Mouse (Mus musculus): Measurements from ENCODE around the gene Sort1. TPM values are rescaled to one million over a fixed set of nuclear protein-coding genes. Genes with fewer than 3 reads are reported as not detected.

The Sort1 gene
- polyA plus RNA-seq, 1 experiment from 2014 or later, result 3.8 TPM

- Histone ChIP-seq H3K27me3 (no peaks in the 10 kb centered on the region; the same call in 1 of the 2 replicates), H3K27ac (replicated peaks) (0 out of 2 replicates have a peak overlapping the region, but pooled peaks have one; percentile 14), H3K9ac (no peak overlapping the region), H3K4me3 (replicated peaks) (no peak overlapping the region), H3K9me3 (replicated peaks) (no peaks in the 10 kb centered on the region), H3K4me2 (peak overlapping the region; percentile 29; the same call in 1 of the 2 replicates), H3K4me1 (replicated peaks) (peaks cover 24% of the 10 kb centered on the region), H3K36me3 (replicated peaks) (peaks cover 27% of the 10 kb centered on the region)
- peak; percentile 56 for ATAC-seq (ENCODE audit: insufficient read depth)
- 0% methylated on average over 5 of the region's 5 CpGs for WGBS (ENCODE audit: insufficient replicate concordance)
Measured at GRCm38 (mm10) chr3:108389111-108389545, 105.2 kb downstream of the Sort1 start.

- WGBS (ENCODE audit: insufficient replicate concordance), result 35% methylated on average over 10 of the region's 10 CpGs
- H3K4me2 ChIP-seq, result no peak overlapping the region
- H3K4me1 ChIP-seq (replicated peaks), result peaks cover 12% of the 10 kb centered on the region
- H3K36me3 ChIP-seq (replicated peaks), result peaks cover 5% of the 10 kb centered on the region; the same call in 1 of the 2 replicates
- H3K9ac ChIP-seq, result no peak overlapping the region
- ATAC-seq (ENCODE audit: insufficient read depth), result no peak
- no peaks in the 10 kb centered on the region for H3K9me3 ChIP-seq (replicated peaks)
- H3K27me3 ChIP-seq, result no peaks in the 10 kb centered on the region; the same call in 1 of the 2 replicates
- H3K4me3 ChIP-seq (replicated peaks), result no peak overlapping the region
- no peak overlapping the region for H3K27ac ChIP-seq (replicated peaks)
Measured at GRCm38 (mm10) chr3:108392299-108392698, 108.4 kb downstream of the Sort1 start.

- Histone ChIP-seq H3K9ac (no peak overlapping the region), H3K27ac (replicated peaks) (no peak overlapping the region), H3K4me1 (replicated peaks) (peaks cover 12% of the 10 kb centered on the region), H3K36me3 (replicated peaks) (no peaks in the 10 kb centered on the region), H3K27me3 (no peaks in the 10 kb centered on the region; the same call in 1 of the 2 replicates), H3K4me2 (no peak overlapping the region), H3K4me3 (replicated peaks) (no peak overlapping the region), H3K9me3 (replicated peaks) (no peaks in the 10 kb centered on the region)
- no peak for ATAC-seq (ENCODE audit: insufficient read depth)
- 57% methylated on average over 15 of the region's 15 CpGs for WGBS (ENCODE audit: insufficient replicate concordance)
Measured at GRCm38 (mm10) chr3:108392793-108393192, 108.9 kb downstream of the Sort1 start.

- no peaks in the 10 kb centered on the region for H3K9me3 ChIP-seq (replicated peaks)
- H3K36me3 ChIP-seq (replicated peaks), result no peaks in the 10 kb centered on the region
- H3K9ac ChIP-seq, result no peak overlapping the region
- peaks cover 5% of the 10 kb centered on the region; the same call in 1 of the 2 replicates for H3K27me3 ChIP-seq
- peaks cover 3% of the 10 kb centered on the region; the same call in 1 of the 2 replicates for H3K4me1 ChIP-seq (replicated peaks)
- ATAC-seq (ENCODE audit: insufficient read depth), result no peak
- H3K4me2 ChIP-seq, result no peak overlapping the region
- WGBS (ENCODE audit: insufficient replicate concordance), result 82% methylated on average over 9 of the region's 9 CpGs
- no peak overlapping the region for H3K27ac ChIP-seq (replicated peaks)
- H3K4me3 ChIP-seq (replicated peaks), result no peak overlapping the region
Measured at GRCm38 (mm10) chr3:108398281-108398680, 114.4 kb downstream of the Sort1 start.

GRCm38 (mm10) chr3:108400442-108400841, 116.6 kb downstream of the Sort1 start:
- Histone ChIP-seq H3K4me3 (replicated peaks) (no peak overlapping the region), H3K4me2 (no peak overlapping the region), H3K27ac (replicated peaks) (no peak overlapping the region), H3K9me3 (replicated peaks) (no peaks in the 10 kb centered on the region), H3K27me3 (peaks cover 5% of the 10 kb centered on the region; the same call in 1 of the 2 replicates), H3K36me3 (replicated peaks) (no peaks in the 10 kb centered on the region), H3K4me1 (replicated peaks) (peaks cover 3% of the 10 kb centered on the region; the same call in 1 of the 2 replicates), H3K9ac (no peak overlapping the region)
- WGBS (ENCODE audit: insufficient replicate concordance), result 63% methylated on average over 5 of the region's 5 CpGs
- ATAC-seq (ENCODE audit: insufficient read depth), result no peak

- Histone ChIP-seq H3K4me3 (replicated peaks) (no peak overlapping the region), H3K27me3 (peaks cover 5% of the 10 kb centered on the region; the same call in 1 of the 2 replicates), H3K9me3 (replicated peaks) (no peaks in the 10 kb centered on the region), H3K9ac (no peak overlapping the region), H3K4me1 (replicated peaks) (peaks cover 3% of the 10 kb centered on the region; the same call in 1 of the 2 replicates), H3K4me2 (peak overlapping the region; percentile 37), H3K27ac (replicated peaks) (no peak overlapping the region), H3K36me3 (replicated peaks) (no peaks in the 10 kb centered on the region)
- 33% methylated on average over 22 of the region's 22 CpGs for WGBS (ENCODE audit: insufficient replicate concordance)
- peak; percentile 66 for ATAC-seq (ENCODE audit: insufficient read depth)
Measured at GRCm38 (mm10) chr3:108401692-108402527, 118.0 kb downstream of the Sort1 start.

GRCm38 (mm10) chr3:108402528-108402920, 118.6 kb downstream of the Sort1 start:
- WGBS (ENCODE audit: insufficient replicate concordance), result 78% methylated on average over 15 of the region's 15 CpGs
- H3K27me3 ChIP-seq, result peaks cover 5% of the 10 kb centered on the region; the same call in 1 of the 2 replicates
- no peak overlapping the region for H3K27ac ChIP-seq (replicated peaks)
- peaks cover 3% of the 10 kb centered on the region; the same call in 1 of the 2 replicates for H3K4me1 ChIP-seq (replicated peaks)
- no peak overlapping the region for H3K4me2 ChIP-seq
- H3K9ac ChIP-seq, result no peak overlapping the region
- ATAC-seq (ENCODE audit: insufficient read depth), result no peak
- no peaks in the 10 kb centered on the region for H3K9me3 ChIP-seq (replicated peaks)
- no peak overlapping the region for H3K4me3 ChIP-seq (replicated peaks)
- H3K36me3 ChIP-seq (replicated peaks), result no peaks in the 10 kb centered on the region

GRCm38 (mm10) chr3:108405536-108406305, 121.8 kb downstream of the Sort1 start:
- Histone ChIP-seq H3K27ac (replicated peaks) (no peak overlapping the region), H3K9ac (no peak overlapping the region), H3K4me3 (replicated peaks) (no peak overlapping the region), H3K36me3 (replicated peaks) (no peaks in the 10 kb centered on the region), H3K9me3 (replicated peaks) (no peaks in the 10 kb centered on the region), H3K27me3 (peaks cover 5% of the 10 kb centered on the region; the same call in 1 of the 2 replicates), H3K4me1 (replicated peaks) (peaks cover 3% of the 10 kb centered on the region; the same call in 1 of the 2 replicates), H3K4me2 (no peak overlapping the region)
- ATAC-seq (ENCODE audit: insufficient read depth), result no peak
- 54% methylated on average over 14 of the region's 14 CpGs for WGBS (ENCODE audit: insufficient replicate concordance)

- no peak for ATAC-seq (ENCODE audit: insufficient read depth)
- 83% methylated on average over 24 of the region's 24 CpGs for WGBS (ENCODE audit: insufficient replicate concordance)
- Histone ChIP-seq H3K4me3 (replicated peaks) (no peak overlapping the region), H3K27me3 (0 out of 2 replicates have a peak, but pooled peaks cover 5% of the 10 kb centered on the region), H3K9ac (no peak overlapping the region), H3K4me2 (no peak overlapping the region), H3K9me3 (replicated peaks) (no peaks in the 10 kb centered on the region), H3K4me1 (replicated peaks) (peaks cover 3% of the 10 kb centered on the region; the same call in 1 of the 2 replicates), H3K27ac (replicated peaks) (no peak overlapping the region), H3K36me3 (replicated peaks) (no peaks in the 10 kb centered on the region)
Measured at GRCm38 (mm10) chr3:108406306-108406885, 122.5 kb downstream of the Sort1 start.

GRCm38 (mm10) chr3:108408517-108409008, 124.7 kb downstream of the Sort1 start:
- Histone ChIP-seq H3K27me3 (no peaks in the 10 kb centered on the region), H3K4me2 (no peak overlapping the region), H3K27ac (replicated peaks) (no peak overlapping the region), H3K4me1 (replicated peaks) (no peaks in the 10 kb centered on the region), H3K9ac (no peak overlapping the region), H3K4me3 (replicated peaks) (no peak overlapping the region), H3K36me3 (replicated peaks) (no peaks in the 10 kb centered on the region), H3K9me3 (replicated peaks) (0 out of 2 replicates have a peak, but pooled peaks cover under 1% of the 10 kb centered on the region)
- no peak for ATAC-seq (ENCODE audit: insufficient read depth)
- WGBS (ENCODE audit: insufficient replicate concordance), result 75% methylated on average over 8 of the region's 8 CpGs

Data from liver, embryonic 15.5 days (tissue).